ENCODE assay signal across 10 mouse cellular contexts in genomic region chr2:152943568-152943967, GRCm38 (mm10). TPM values are rescaled to one million over a fixed set of nuclear protein-coding genes. Genes with fewer than 3 reads are reported as not detected.
DNase-seq lines count a peak whose midpoint lies in the region; ATAC-seq lines count a peak whose summit lies in the region.
"Had no signal": no experiment of that assay in that cellular context is flagged by ENCODE, and none has a peak within 500 bp of the region (broad histone marks: within the 10 kb centered on the region; RNA-seq: fewer than 3 reads in every experiment).

No protein-coding gene starts in this region.

- no peak for ATAC-seq in limb, embryonic 13.5 days (ENCODE audit: low FRiP score, low read depth)

- peaks cover 99% of the 10 kb centered on the region for H3K27me3 ChIP-seq in heart, embryonic 10.5 days (ENCODE audit: insufficient read depth, poor library complexity, severe bottlenecking)
- peaks cover 86% of the 10 kb centered on the region for H3K27me3 ChIP-seq in limb, embryonic 13.5 days

- H3K36me3 ChIP-seq in heart, embryonic 10.5 days = no peaks in the 10 kb centered on the region
- H3K36me3 ChIP-seq in limb, embryonic 13.5 days = no peaks in the 10 kb centered on the region

- H3K27ac ChIP-seq in heart, embryonic 10.5 days = 0 out of 2 replicates have a peak overlapping the region, but pooled peaks have one; percentile 62
- no peak overlapping the region for H3K27ac ChIP-seq in limb, embryonic 13.5 days

- WGBS in heart, embryonic 10.5 days = 5% methylated on average over 8 of the region's 8 CpGs
- 4% methylated on average over 8 of the region's 8 CpGs for WGBS in limb, embryonic 13.5 days

- H3K4me2 ChIP-seq in limb, embryonic 13.5 days (replicated peaks) = peak overlapping the region; percentile 94

- H3K4me3 ChIP-seq in heart, embryonic 10.5 days = peak overlapping the region; percentile 68
- H3K4me3 ChIP-seq in limb, embryonic 13.5 days = peak overlapping the region; percentile 51

- peak overlapping the region; percentile 64 for H3K9ac ChIP-seq in limb, embryonic 13.5 days

- no peak for DNase-seq in heart, embryonic 10.5 days (ENCODE audit: low spot score)
- DNase-seq in heart, adult 18-20 months = no peak
- DNase-seq in testis, postnatal 10 days (ENCODE audit: low spot score) = peak; percentile 41
- no peak for DNase-seq in testis, postnatal 14 days (ENCODE audit: low spot score)
- DNase-seq in ovary, postnatal 14 days (ENCODE audit: low spot score) = no peak
- DNase-seq in layer of hippocampus, postnatal 25 days (ENCODE audit: extremely low spot score in 1 of 2, low spot score in 1 of 2) = no peak
- no peak for DNase-seq in urinary bladder, postnatal 4 days (ENCODE audit: low spot score in 2 of 2)

- peaks cover 14% of the 10 kb centered on the region for H3K4me1 ChIP-seq in heart, embryonic 10.5 days
- peaks cover 22% of the 10 kb centered on the region for H3K4me1 ChIP-seq in limb, embryonic 13.5 days

- H3K9me3 ChIP-seq in heart, embryonic 10.5 days = no peaks in the 10 kb centered on the region
- no peaks in the 10 kb centered on the region for H3K9me3 ChIP-seq in limb, embryonic 13.5 days

RNA-seq across cellular contexts. Expression of gene Dusp15, which starts 7.9 kb away (rescaled TPM):
- polyA plus RNA-seq in heart, embryonic 10.5 days (2016; fragmentation: Nextera tagmentation; extraction: Ambion mirVana) = 0.04 TPM in 2 replicates
- total RNA-seq in heart, adult 18-20 months (2021) = not detected
- polyA plus RNA-seq in limb, embryonic 13.5 days (2015; fragmentation: Nextera tagmentation; extraction: Ambion mirVana) = 0.56 and 0.75 TPM in 2 replicates
- total RNA-seq in layer of hippocampus, postnatal 25 days (2021) = 10 to 100 TPM; 14.5 to 17.1 TPM
- polyA plus RNA-seq: liver, embryonic 16.5 days had no signal

RNA-seq across cellular contexts. Expression of gene Foxs1, which starts 10.6 kb away (rescaled TPM):
- polyA plus RNA-seq in heart, embryonic 10.5 days (2016; fragmentation: Nextera tagmentation; extraction: Ambion mirVana) = 0.21 and 0.36 TPM in 2 replicates
- total RNA-seq in heart, adult 18-20 months (2021) = 1 to 10 TPM; 2.2 to 2.6 TPM
- polyA plus RNA-seq in limb, embryonic 13.5 days (2015; fragmentation: Nextera tagmentation; extraction: Ambion mirVana) = 0.65 and 0.66 TPM in 2 replicates
- total RNA-seq in layer of hippocampus, postnatal 25 days (2021) = 1 to 10 TPM in 1 of 2 experiments, under 1 TPM in 1; 0.56 to 1.0 TPM

RNA-seq across cellular contexts. Expression of gene Ttll9, which starts 18.7 kb away (rescaled TPM):
- polyA plus RNA-seq in heart, embryonic 10.5 days (2016; fragmentation: Nextera tagmentation; extraction: Ambion mirVana) = 0.47 and 0.85 TPM in 2 replicates
- not detected for total RNA-seq in heart, adult 18-20 months (2021)
- 0.32 and 0.39 TPM in 2 replicates for polyA plus RNA-seq in limb, embryonic 13.5 days (2015; fragmentation: Nextera tagmentation; extraction: Ambion mirVana)
- 1 to 10 TPM in 1 of 2 experiments, under 1 TPM in 1; 0.94 to 1.3 TPM for total RNA-seq in layer of hippocampus, postnatal 25 days (2021)

RNA-seq across cellular contexts. Expression of gene Mylk2, which starts 32.4 kb away (rescaled TPM):
- 0.05 and 0.07 TPM in 2 replicates for polyA plus RNA-seq in heart, embryonic 10.5 days (2016; fragmentation: Nextera tagmentation; extraction: Ambion mirVana)
- under 1 TPM in 1 of 2 experiments, not detected in 1; 0.13 TPM for total RNA-seq in heart, adult 18-20 months (2021)
- 0.05 and 0.08 TPM in 2 replicates for polyA plus RNA-seq in limb, embryonic 13.5 days (2015; fragmentation: Nextera tagmentation; extraction: Ambion mirVana)
- not detected for total RNA-seq in layer of hippocampus, postnatal 25 days (2021)
- total RNA-seq: adrenal gland, postnatal 14 days had no signal

Comparison
In these comparisons a context has a peak if more than half of its experiments do, and no peak if none do; other contexts are left out.
1. RNA of gene Dusp15, which starts 7.9 kb away (total RNA-seq): 14.5 to 17.1 TPM in layer of hippocampus, postnatal 25 days; not detected in heart, adult 18-20 months; every median in the first group is over 10 times any median in the second.